Mouse (Mus musculus): ENCODE data around the gene Sfmbt1.

DNA sequence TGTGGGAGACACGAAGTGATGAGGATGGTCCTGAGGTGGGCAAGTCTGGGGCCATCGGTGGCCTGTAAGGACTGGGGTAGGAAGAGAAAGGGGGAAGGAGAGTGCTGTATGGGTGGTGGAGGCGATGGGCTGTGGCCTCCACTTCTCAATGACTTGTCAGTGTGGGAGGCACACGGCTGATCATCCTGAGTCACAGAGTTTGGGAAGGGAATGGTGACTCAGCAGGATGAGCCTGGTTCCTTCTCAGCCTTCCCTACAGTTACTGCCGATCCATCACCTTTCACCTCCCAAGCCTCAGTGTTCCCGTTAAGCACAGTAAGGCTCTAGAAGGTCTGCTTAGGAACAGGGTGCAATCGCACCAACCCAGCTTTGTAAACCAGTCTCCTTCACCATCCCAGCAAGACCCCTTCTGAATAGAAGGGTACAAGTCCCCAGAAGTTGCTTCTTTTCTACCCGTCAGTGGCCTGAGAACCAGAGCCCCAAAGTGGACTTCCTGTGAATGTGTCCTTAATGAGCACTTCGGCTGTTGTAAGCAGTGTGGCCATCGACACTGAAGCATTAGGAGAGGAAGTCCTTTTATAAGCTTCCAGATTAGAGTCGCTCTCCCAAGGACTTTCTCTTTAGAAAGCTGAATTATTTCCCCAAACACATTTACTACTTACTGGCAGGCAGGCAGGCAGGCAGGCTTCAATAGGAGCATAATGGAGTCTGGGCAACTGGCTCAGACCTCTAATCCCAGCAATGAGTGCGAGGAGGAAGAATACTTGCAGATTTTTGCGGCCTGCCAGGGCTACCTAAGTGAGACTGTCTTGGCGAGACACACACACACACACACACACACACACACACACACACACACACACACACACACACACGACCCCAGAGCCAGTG lies 43.3 kb upstream of the Sfmbt1 start:
- TF ChIP-seq CTCF (IDR thresholded peaks at IDR 0.05; ENCODE audit: borderline replicate concordance, insufficient read depth, low read depth, low read length) (no peak), POLR2A (IDR thresholded peaks at IDR 0.05; ENCODE audit: borderline replicate concordance, insufficient read depth, low read length) (no peak)

All from cerebellum, adult 2 months (tissue).